Mouse (Mus musculus) MEL (cell line): ENCODE measurements around the gene Cdk7. TPM values are rescaled to one million over a fixed set of nuclear protein-coding genes. Genes with fewer than 3 reads are reported as not detected.

Experiments used
- DNase-seq: peaks from one replicate; pipeline ENCODE4 v3.0.0; 2011; ENCODE audit warnings: low read depth, low spot score
- H3K27ac ChIP-seq: 2 replicates; pipeline ENCODE4 v1.5.1; 2012; ENCODE audit warnings: low read depth, mild to moderate bottlenecking, control low read depth, low read length, moderate library complexity; ENCODE audit not compliant: control insufficient read depth
- H3K27me3 ChIP-seq, 2 experiments: fragments of 150-350 bp in 1 of 2; sonication (generic) in 1 of 2; 2 replicates each; pipeline ENCODE4 v1.6.1; 2012; ENCODE audit warnings: low read length in 2 of 2, mild to moderate bottlenecking in 2 of 2, improper control_type of control experiment in 1 of 2, moderate library complexity in 1 of 2; ENCODE audit not compliant: insufficient read depth in 2 of 2, control insufficient read depth in 1 of 2
- H3K36me3 ChIP-seq, 2 experiments: 2 replicates each; pipeline ENCODE4 v1.6.1; 2012 to 2014; ENCODE audit warnings: low read length in 2 of 2, improper control_type of control experiment in 1 of 2, inconsistent platforms in 1 of 2, mild to moderate bottlenecking in 1 of 2; ENCODE audit not compliant: insufficient read depth in 2 of 2, control insufficient read depth in 1 of 2
- H3K4me1 ChIP-seq, 2 experiments: fragments of 150-350 bp in 1 of 2; sonication (generic) in 1 of 2; 2 replicates each; pipeline ENCODE4 v1.6.1; 2012; ENCODE audit warnings: low read length in 2 of 2, improper control_type of control experiment in 1 of 2, mild to moderate bottlenecking in 1 of 2; ENCODE audit not compliant: insufficient read depth in 2 of 2, control insufficient read depth in 1 of 2
- H3K4me3 ChIP-seq, 2 experiments: fragments of 150-350 bp in 1 of 2; sonication (generic) in 1 of 2; 2 replicates each; pipeline ENCODE4 v1.5.1; 2012; ENCODE audit warnings: low read depth in 2 of 2, low read length in 2 of 2, mild to moderate bottlenecking in 2 of 2, moderate library complexity in 2 of 2, control low read depth in 1 of 2, improper control_type of control experiment in 1 of 2; ENCODE audit not compliant: control insufficient read depth in 1 of 2, insufficient read depth in 1 of 2
- H3K79me2 ChIP-seq: 2 replicates; pipeline ENCODE4 v1.6.1; 2012; ENCODE audit warnings: mild to moderate bottlenecking, low read length, moderate library complexity; ENCODE audit not compliant: control insufficient read depth, poor library complexity, insufficient read depth
- H3K9ac ChIP-seq: 2 replicates; pipeline ENCODE4 v1.6.1; 2012; ENCODE audit warnings: low read depth, mild to moderate bottlenecking, control low read depth, low read length, moderate library complexity; ENCODE audit not compliant: control insufficient read depth, poor library complexity, severe bottlenecking
- H3K9me3 ChIP-seq: fragments of 150-350 bp; sonication (generic); replicated peaks from 2 replicates; pipeline ENCODE4 v1.6.1; 2012; ENCODE audit warnings: mild to moderate bottlenecking, low read length, improper control_type of control experiment, moderate library complexity; ENCODE audit not compliant: insufficient read depth
- BHLHE40 ChIP-seq: IDR thresholded peaks from 2 replicates; pipeline ENCODE4 v1.6.1; 2012; ENCODE audit warnings: low read depth, mild to moderate bottlenecking, inconsistent platforms, low read length, improper control_type of control experiment, borderline replicate concordance
- CHD2 ChIP-seq: IDR thresholded peaks from 2 replicates; pipeline ENCODE4 v1.6.1; 2011; ENCODE audit warnings: low read length, improper control_type of control experiment
- ELF1 ChIP-seq: IDR thresholded peaks from 2 replicates; pipeline ENCODE4 v1.6.1; 2014; ENCODE audit warnings: low read depth, mild to moderate bottlenecking, inconsistent platforms, low read length, improper control_type of control experiment, moderate library complexity
- EP300 ChIP-seq, 2 experiments: IDR thresholded peaks; 2 replicates each; pipeline ENCODE4 v1.6.1; 2011; ENCODE audit warnings: improper control_type of control experiment in 2 of 2, low read length in 2 of 2, low read depth in 1 of 2, mild to moderate bottlenecking in 1 of 2
- ETS1 ChIP-seq: IDR thresholded peaks from 2 replicates; pipeline ENCODE4 v1.6.1; 2012; ENCODE audit warnings: low read depth, mild to moderate bottlenecking, inconsistent platforms, low read length, improper control_type of control experiment, moderate library complexity
- GABPA ChIP-seq: IDR thresholded peaks from 2 replicates; pipeline ENCODE4 v1.6.1; 2012; ENCODE audit warnings: low read depth, mild to moderate bottlenecking, inconsistent platforms, low read length, improper control_type of control experiment, moderate library complexity
- GATA1 ChIP-seq: IDR thresholded peaks from 2 replicates; pipeline ENCODE4 v1.6.1; 2011; ENCODE audit warnings: low read depth, low read length, improper control_type of control experiment
- HCFC1 ChIP-seq: IDR thresholded peaks from 2 replicates; pipeline ENCODE4 v1.6.1; 2012; ENCODE audit warnings: low read depth, mild to moderate bottlenecking, inconsistent platforms, low read length, improper control_type of control experiment, moderate library complexity
- MAFK ChIP-seq: IDR thresholded peaks from 2 replicates; pipeline ENCODE4 v1.6.1; 2011; ENCODE audit warnings: low read depth, mild to moderate bottlenecking, low read length, improper control_type of control experiment, borderline replicate concordance
- MAX ChIP-seq: IDR thresholded peaks from 2 replicates; pipeline ENCODE4 v1.6.1; 2011; ENCODE audit warnings: low read length, improper control_type of control experiment
- MAZ ChIP-seq: IDR thresholded peaks from 2 replicates; pipeline ENCODE4 v1.6.1; 2012; ENCODE audit warnings: low read depth, mild to moderate bottlenecking, inconsistent platforms, low read length, improper control_type of control experiment
- MEF2A ChIP-seq: IDR thresholded peaks from 2 replicates; pipeline ENCODE4 v1.6.1; 2014; ENCODE audit warnings: low read depth, mild to moderate bottlenecking, inconsistent platforms, low read length, improper control_type of control experiment; ENCODE audit not compliant: poor library complexity, insufficient replicate concordance, severe bottlenecking; ENCODE audit errors: extremely low read depth
- MXI1 ChIP-seq: IDR thresholded peaks from 2 replicates; pipeline ENCODE4 v1.6.1; 2011; ENCODE audit warnings: mild to moderate bottlenecking, low read depth, low read length, improper control_type of control experiment
- MYB ChIP-seq: IDR thresholded peaks from 2 replicates; pipeline ENCODE4 v1.6.1; 2011; ENCODE audit warnings: mild to moderate bottlenecking, low read depth, low read length, improper control_type of control experiment
- MYC ChIP-seq: IDR thresholded peaks from 2 replicates; pipeline ENCODE4 v1.6.1; 2011; ENCODE audit warnings: low read depth, mild to moderate bottlenecking, low read length, improper control_type of control experiment, moderate library complexity
- NELFE ChIP-seq: IDR thresholded peaks from 2 replicates; pipeline ENCODE4 v1.6.1; 2011; ENCODE audit warnings: low read depth, low read length, improper control_type of control experiment
- NRF1 ChIP-seq: IDR thresholded peaks from 2 replicates; pipeline ENCODE4 v1.6.1; 2014; ENCODE audit warnings: low read depth, mild to moderate bottlenecking, inconsistent platforms, low read length, improper control_type of control experiment, moderate library complexity; ENCODE audit not compliant: poor library complexity, insufficient read depth, severe bottlenecking
- POLR2AphosphoS5 ChIP-seq: IDR thresholded peaks from 2 replicates; pipeline ENCODE4 v1.6.1; 2012; ENCODE audit warnings: low read depth, borderline replicate concordance, mild to moderate bottlenecking, inconsistent platforms, low read length, moderate library complexity, mixed read lengths
- RAD21 ChIP-seq: IDR thresholded peaks from 2 replicates; pipeline ENCODE4 v1.6.1; 2011; ENCODE audit warnings: mild to moderate bottlenecking, low read depth, low read length, improper control_type of control experiment
- RCOR1 ChIP-seq: IDR thresholded peaks from 2 replicates; pipeline ENCODE4 v1.6.1; 2012; ENCODE audit warnings: low read depth, mild to moderate bottlenecking, inconsistent platforms, low read length, improper control_type of control experiment
- TAL1 ChIP-seq: IDR thresholded peaks from 2 replicates; pipeline ENCODE4 v1.6.1; 2012; ENCODE audit warnings: mild to moderate bottlenecking, inconsistent platforms, low read length, moderate library complexity, mixed read lengths
- TBP ChIP-seq: IDR thresholded peaks from 2 replicates; pipeline ENCODE4 v1.8.0; 2011; ENCODE audit warnings: low read depth, low read length, improper control_type of control experiment
- TCF12 ChIP-seq: IDR thresholded peaks from 2 replicates; pipeline ENCODE4 v1.6.1; 2014; ENCODE audit warnings: low read depth, mild to moderate bottlenecking, inconsistent platforms, low read length, improper control_type of control experiment, moderate library complexity
- UBTF ChIP-seq: IDR thresholded peaks from 2 replicates; pipeline ENCODE4 v1.6.1; 2012; ENCODE audit warnings: low read depth, mild to moderate bottlenecking, inconsistent platforms, low read length, improper control_type of control experiment, moderate library complexity, borderline replicate concordance; ENCODE audit not compliant: insufficient read depth
- USF2 ChIP-seq, 2 experiments: IDR thresholded peaks; 2 replicates each; pipeline ENCODE4 v1.6.1; 2011 to 2012; ENCODE audit warnings: improper control_type of control experiment in 2 of 2, low read length in 2 of 2, borderline replicate concordance in 1 of 2, inconsistent platforms in 1 of 2, low read depth in 1 of 2, mild to moderate bottlenecking in 1 of 2; ENCODE audit not compliant: insufficient read depth in 1 of 2
- ZC3H11A ChIP-seq: IDR thresholded peaks from 2 replicates; pipeline ENCODE4 v1.6.1; 2012; ENCODE audit warnings: low read depth, mild to moderate bottlenecking, inconsistent platforms, low read length, improper control_type of control experiment
- ZKSCAN1 ChIP-seq: IDR thresholded peaks from 2 replicates; pipeline ENCODE4 v1.6.1; 2012; ENCODE audit warnings: low read depth, mild to moderate bottlenecking, inconsistent platforms, low read length, improper control_type of control experiment, moderate library complexity
- ZMIZ1 ChIP-seq: IDR thresholded peaks from 2 replicates; pipeline ENCODE4 v1.6.1; 2012; ENCODE audit warnings: low read depth, mild to moderate bottlenecking, inconsistent platforms, low read length, improper control_type of control experiment, moderate library complexity
- polyA plus RNA-seq, 2 experiments: library from polyadenylated mRNA; stranded (reverse) in 1 of 2; unstranded in 1 of 2; fragments of >175 nt in 1 of 2; fragments of >200 nt in 1 of 2; gene quantifications; 2 replicates each; pipeline versions ENCODE4 v1.2.1 to v1.2.4; 2012; ENCODE audit warnings: low replicate concordance in 2 of 2, low read depth in 1 of 2; ENCODE audit not compliant: insufficient read length in 2 of 2, insufficient read depth in 1 of 2, missing spikeins in 1 of 2
- total RNA-seq: library from RNA; depleted of rRNA; stranded (reverse); fragments of 300-350 nt; gene quantifications from 2 replicates; pipeline ENCODE4 v1.2.3, GENCODE M21; 2012

Gene Cdk7
- total and polyA plus RNA-seq, 3 experiments, result 67.7 to 87.1 TPM; not detected in 1

- H3K4me3 ChIP-seq, result 0 out of 4 replicates have a peak overlapping the region, but pooled peaks of 1 of the 2 experiments have one; percentile 9
Observed at GRCm38 (mm10) chr13:100752529-100752928, 21.8 kb upstream of the Cdk7 start.

GRCm38 (mm10) chr13:100751402-100751801, 20.7 kb upstream of the Cdk7 start:
- TF ChIP-seq ELF1 (no peak), ETS1 (0 out of 2 replicates have a peak, but pooled peaks have one; percentile 24), MAFK (no peak), MXI1 (0 out of 2 replicates have a peak, but pooled peaks have one; percentile 22), TCF12 (0 out of 2 replicates have a peak, but pooled peaks have one; percentile 38), EP300 (IDR thresholded peaks at IDR 0.05; ENCODE audit: low read depth in 1 of 2, low read length in 2 of 2) (peak in 1 of 2 experiments; percentile 59; a peak in 2 of 4 replicates), GATA1 (peak; percentile 70), MEF2A (no peak), MYB (no peak), MYC (no peak), TAL1 (peak; percentile 33; the same call in 1 of the 2 replicates), RCOR1 (0 out of 2 replicates have a peak, but pooled peaks have one; percentile 30)
- no peaks in the 10 kb centered on the region for H3K79me2 ChIP-seq
- peaks cover 24 to 36% of the 10 kb centered on the region in 2 experiments for H3K4me1 ChIP-seq
- no peaks in the 10 kb centered on the region for H3K9me3 ChIP-seq
- DNase-seq, result no peak
- no peak overlapping the region for H3K9ac ChIP-seq
- H3K36me3 ChIP-seq, result peaks cover 0 to 38% of the 10 kb centered on the region in 2 experiments; a peak in 2 of 4 replicates
- H3K27ac ChIP-seq, result peak overlapping the region; percentile 73
- no peaks in the 10 kb centered on the region for H3K27me3 ChIP-seq
- no peak overlapping the region for H3K4me3 ChIP-seq

More at GRCm38 (mm10) chr13:100752529-100752928, 21.8 kb upstream of the Cdk7 start:
- H3K4me1 ChIP-seq, result peaks cover 24 to 29% of the 10 kb centered on the region in 2 experiments
- peak overlapping the region; percentile 38 for H3K9ac ChIP-seq
- no peaks in the 10 kb centered on the region for H3K9me3 ChIP-seq
- no peaks in the 10 kb centered on the region for H3K27me3 ChIP-seq
- peak; percentile 80 for DNase-seq
- peaks cover 0 to 38% of the 10 kb centered on the region in 2 experiments; a peak in 2 of 4 replicates for H3K36me3 ChIP-seq
- H3K27ac ChIP-seq, result peak overlapping the region; percentile 76
- TF ChIP-seq GATA1 (peak; percentile 90), ELF1 (0 out of 2 replicates have a peak, but pooled peaks have one; percentile 21), UBTF (0 out of 2 replicates have a peak, but pooled peaks have one; percentile 76), BHLHE40 (no peak), USF2 (IDR thresholded peaks at IDR 0.05; ENCODE audit: borderline replicate concordance in 1 of 2, insufficient read depth in 1 of 2, low read depth in 1 of 2, low read length in 2 of 2) (no peak), TBP (no peak; the same call in 1 of the 2 replicates), NELFE (no peak), TCF12 (peak; percentile 79), CHD2 (no peak), MAZ (no peak), HCFC1 (no peak), ZKSCAN1 (no peak), GABPA (no peak), ZMIZ1 (no peak), ZC3H11A (no peak), POLR2AphosphoS5 (no peak), ETS1 (peak; percentile 71), MYC (no peak), MAX (no peak), NRF1 (no peak), TAL1 (peak; percentile 63), RAD21 (no peak), MXI1 (no peak), EP300 (IDR thresholded peaks at IDR 0.05; ENCODE audit: low read depth in 1 of 2, low read length in 2 of 2) (peak; percentile 72 to 76)
- TF ChIP-seq, all 39 proteins: peak for 7
- no peaks in the 10 kb centered on the region for H3K79me2 ChIP-seq
